ENCODE assay signal across 11 mouse cellular contexts in the genomic region with DNA sequence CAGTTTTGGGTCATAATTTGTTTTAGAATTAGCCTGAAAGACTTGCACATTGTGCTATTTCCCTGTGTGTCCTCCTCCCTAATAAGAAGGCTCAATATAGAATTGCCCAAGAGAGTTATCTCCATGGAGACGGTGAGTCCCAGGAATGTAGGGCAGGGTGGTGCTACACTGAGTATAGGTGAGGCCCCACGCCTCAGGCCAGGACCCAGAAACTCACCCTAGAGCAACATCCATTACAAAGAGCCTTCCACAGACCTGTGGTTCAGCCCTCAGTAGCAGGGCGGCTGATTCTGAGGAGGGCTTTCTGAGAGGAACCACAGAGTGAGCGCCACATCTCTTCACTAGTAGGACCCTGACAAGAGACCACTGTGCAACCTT. TPM values are rescaled to one million over a fixed set of nuclear protein-coding genes. Genes with fewer than 3 reads are reported as not detected.
DNase-seq lines count a peak whose midpoint lies in the region; ATAC-seq and TF ChIP-seq lines count a peak whose summit lies in the region.
"Had no signal": no experiment of that assay in that cellular context is flagged by ENCODE, and none has a peak within 500 bp of the region (broad histone marks: within the 10 kb centered on the region; RNA-seq: fewer than 3 reads in every experiment).

No protein-coding gene starts in this region.

- DNase-seq in forebrain, embryonic 10.5 days (ENCODE audit: extremely low spot score, low spot score): no peak
- no peak for DNase-seq in kidney, postnatal 0 days (ENCODE audit: low spot score)
- no peak for DNase-seq in kidney, adult 18-20 months
- no peak for DNase-seq in liver, postnatal 0 days
- no peak for DNase-seq in urinary bladder, postnatal 4 days (ENCODE audit: low spot score in 2 of 2)
- DNase-seq in gastrocnemius, postnatal 10 days: no peak
- DNase-seq: cerebellum, adult 11-12 months; thymus, postnatal 36 days had no signal

- peaks cover 32% of the 10 kb centered on the region for H3K4me1 ChIP-seq in forebrain, embryonic 10.5 days
- H3K4me1 ChIP-seq in forebrain, embryonic 15.5 days: no peaks in the 10 kb centered on the region
- peaks cover 4% of the 10 kb centered on the region; the same call in 1 of the 2 replicates for H3K4me1 ChIP-seq in kidney, postnatal 0 days (replicated peaks; ENCODE audit: insufficient read depth, low read length)
- peaks cover 11% of the 10 kb centered on the region for H3K4me1 ChIP-seq in forebrain, embryonic 12.5 days
- H3K4me1 ChIP-seq in liver, postnatal 0 days (ENCODE audit: insufficient read depth): peaks cover 17% of the 10 kb centered on the region

- H3K9ac ChIP-seq in forebrain, embryonic 15.5 days (replicated peaks): no peak overlapping the region
- H3K9ac ChIP-seq in kidney, postnatal 0 days (ENCODE audit: low read depth, low read length): no peak overlapping the region
- H3K9ac ChIP-seq in forebrain, embryonic 12.5 days: no peak overlapping the region
- no peak overlapping the region for H3K9ac ChIP-seq in liver, postnatal 0 days (replicated peaks)

- no peak overlapping the region for H3K4me2 ChIP-seq in forebrain, embryonic 15.5 days (replicated peaks)
- H3K4me2 ChIP-seq in kidney, postnatal 0 days (ENCODE audit: low read length): no peak overlapping the region
- H3K4me2 ChIP-seq in forebrain, embryonic 12.5 days: no peak overlapping the region
- H3K4me2 ChIP-seq in liver, postnatal 0 days (ENCODE audit: low read depth, low read length): no peak overlapping the region

- peak overlapping the region; percentile 79 for H3K27ac ChIP-seq in forebrain, embryonic 10.5 days
- no peak overlapping the region for H3K27ac ChIP-seq in forebrain, embryonic 15.5 days (replicated peaks)
- no peak overlapping the region for H3K27ac ChIP-seq in kidney, postnatal 0 days
- H3K27ac ChIP-seq in forebrain, embryonic 12.5 days: 0 out of 2 replicates have a peak overlapping the region, but pooled peaks have one; percentile 2
- H3K27ac ChIP-seq in liver, postnatal 0 days (ENCODE audit: low read depth): no peak overlapping the region

- H3K9me3 ChIP-seq in forebrain, embryonic 10.5 days: no peaks in the 10 kb centered on the region
- H3K9me3 ChIP-seq in forebrain, embryonic 15.5 days: no peaks in the 10 kb centered on the region
- H3K9me3 ChIP-seq in kidney, postnatal 0 days (replicated peaks; ENCODE audit: low read length): no peaks in the 10 kb centered on the region
- no peaks in the 10 kb centered on the region for H3K9me3 ChIP-seq in forebrain, embryonic 12.5 days
- H3K9me3 ChIP-seq in liver, postnatal 0 days (ENCODE audit: low read length): no peaks in the 10 kb centered on the region
- H3K9me3 ChIP-seq: megakaryocyte, embryonic 14.5 days had no signal

- TF ChIP-seq EP300 in liver, postnatal 0 days (IDR thresholded peaks at IDR 0.05; ENCODE audit: low read depth): no peak

- H3K27me3 ChIP-seq in forebrain, embryonic 10.5 days (ENCODE audit: poor library complexity, severe bottlenecking): peaks cover 42% of the 10 kb centered on the region
- no peaks in the 10 kb centered on the region for H3K27me3 ChIP-seq in forebrain, embryonic 15.5 days
- no peaks in the 10 kb centered on the region for H3K27me3 ChIP-seq in kidney, postnatal 0 days (ENCODE audit: insufficient read depth, low read length)
- peaks cover 2% of the 10 kb centered on the region; the same call in 1 of the 2 replicates for H3K27me3 ChIP-seq in forebrain, embryonic 12.5 days
- no peaks in the 10 kb centered on the region for H3K27me3 ChIP-seq in liver, postnatal 0 days (ENCODE audit: insufficient read depth, low read length)
- H3K27me3 ChIP-seq: megakaryocyte, embryonic 14.5 days had no signal

- no peak for ATAC-seq in forebrain, embryonic 15.5 days (replicated peaks)
- peak; percentile 73; the same call in 1 of the 2 replicates for ATAC-seq in kidney, postnatal 0 days (replicated peaks; ENCODE audit: low FRiP score, low read depth)
- 0 out of 2 replicates have a peak, but pooled peaks have one; percentile 44 for ATAC-seq in forebrain, embryonic 12.5 days (ENCODE audit: low FRiP score)
- peak; percentile 18; the same call in 1 of the 2 replicates for ATAC-seq in liver, postnatal 0 days

- no peak for TF ChIP-seq CTCF in kidney, postnatal 0 days (IDR thresholded peaks at IDR 0.05; ENCODE audit: low read depth)
- TF ChIP-seq CTCF in liver, postnatal 0 days (IDR thresholded peaks at IDR 0.05; ENCODE audit: low read depth): no peak

- no peak overlapping the region for H3K4me3 ChIP-seq in forebrain, embryonic 10.5 days
- H3K4me3 ChIP-seq in forebrain, embryonic 15.5 days: no peak overlapping the region
- no peak overlapping the region for H3K4me3 ChIP-seq in kidney, postnatal 0 days (replicated peaks; ENCODE audit: low read depth, low read length)
- no peak overlapping the region for H3K4me3 ChIP-seq in forebrain, embryonic 12.5 days (replicated peaks)
- no peak overlapping the region for H3K4me3 ChIP-seq in liver, postnatal 0 days (ENCODE audit: low read depth, low read length)

- 68% methylated on average over 4 of the region's 4 CpGs for WGBS in forebrain, embryonic 10.5 days
- WGBS in forebrain, embryonic 15.5 days: 61% methylated on average over 4 of the region's 4 CpGs
- WGBS in kidney, postnatal 0 days: 68% methylated on average over 4 of the region's 4 CpGs
- 63% methylated on average over 4 of the region's 4 CpGs for WGBS in forebrain, embryonic 12.5 days
- WGBS in liver, postnatal 0 days (ENCODE audit: insufficient replicate concordance): 55% methylated on average over 4 of the region's 4 CpGs

- H3K36me3 ChIP-seq in forebrain, embryonic 10.5 days (replicated peaks): peaks cover 95% of the 10 kb centered on the region
- no peaks in the 10 kb centered on the region; the same call in 1 of the 2 replicates for H3K36me3 ChIP-seq in forebrain, embryonic 15.5 days
- H3K36me3 ChIP-seq in kidney, postnatal 0 days (ENCODE audit: insufficient read depth, low read length): 0 out of 2 replicates have a peak, but pooled peaks cover 17% of the 10 kb centered on the region
- H3K36me3 ChIP-seq in forebrain, embryonic 12.5 days (replicated peaks): peaks cover 28% of the 10 kb centered on the region
- H3K36me3 ChIP-seq in liver, postnatal 0 days (replicated peaks; ENCODE audit: insufficient read depth, low read length): peaks cover 17% of the 10 kb centered on the region; the same call in 1 of the 2 replicates

RNA-seq across cellular contexts. Expression of a gene that starts 51.0 kb away (rescaled TPM):
- 5.1 and 6.0 TPM in 2 replicates for polyA plus RNA-seq in forebrain, embryonic 10.5 days (2016; fragmentation: Nextera tagmentation; extraction: Ambion mirVana)
- 3.2 and 6.9 TPM in 2 replicates for polyA plus RNA-seq in forebrain, embryonic 15.5 days (2015; fragmentation: Nextera tagmentation; extraction: Ambion mirVana)
- polyA plus RNA-seq in kidney, postnatal 0 days (2015; fragmentation: Nextera tagmentation; extraction: Ambion mirVana): 14.2 and 17.4 TPM in 2 replicates
- polyA plus RNA-seq in forebrain, embryonic 12.5 days (2016; fragmentation: Nextera tagmentation; extraction: Ambion mirVana): 7.3 and 7.7 TPM in 2 replicates
- 17.5 and 19.5 TPM in 2 replicates for polyA plus RNA-seq in liver, postnatal 0 days (2015; fragmentation: Nextera tagmentation; extraction: Ambion mirVana)
- total RNA-seq in gastrocnemius, postnatal 10 days (2021): 10 to 100 TPM; 38.1 to 45.7 TPM

Comparison
In these comparisons a context has a peak if more than half of its experiments do, and no peak if none do; other contexts are left out.
1. H3K27ac ChIP-seq: peak in forebrain, embryonic 10.5 days (single experiment) and forebrain, embryonic 12.5 days (single experiment); none in forebrain, embryonic 15.5 days (single experiment), kidney, postnatal 0 days (single experiment) and liver, postnatal 0 days (single experiment).